Mouse (Mus musculus): ENCODE measurements around the gene Sgms1.

Sgms1 gene

GRCm38 (mm10) chr19:32389001-32389871, at the start of gene Sgms1:
Sgms1 (minus strand) TSS chr19:32389714.
- DNase-seq (ENCODE audit: low read depth, low spot score), result peak; percentile 82

GRCm38 (mm10) chr19:32425856-32426255, 36.3 kb upstream of the Sgms1 start:
- DNase-seq (ENCODE audit: low read depth, low spot score), result no peak

DNA sequence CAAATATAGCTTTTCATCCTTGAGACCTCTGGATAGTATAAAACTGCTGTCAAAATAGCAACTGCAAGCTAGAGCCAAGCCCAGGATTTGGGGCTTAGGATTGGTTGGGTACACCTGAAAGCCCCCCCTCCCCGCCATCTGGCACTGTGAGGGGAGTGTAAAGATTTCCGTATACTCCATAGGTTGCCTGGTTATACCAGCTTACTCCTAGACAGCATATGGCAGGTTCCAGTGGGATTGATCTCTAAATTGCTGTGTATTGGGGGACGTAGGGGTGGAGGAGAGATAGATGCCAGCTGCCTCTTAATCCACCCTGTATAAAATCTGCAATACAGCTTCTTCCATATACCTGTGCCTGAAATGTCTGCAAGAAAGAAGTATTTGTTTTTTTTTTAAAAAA, 35.2 kb upstream of the Sgms1 start:
- DNase-seq (ENCODE audit: low read depth, low spot score), result no peak

GRCm38 (mm10) chr19:32419069-32419468, 29.6 kb upstream of the Sgms1 start:
- DNase-seq (ENCODE audit: low read depth, low spot score), result no peak

- DNase-seq (ENCODE audit: low read depth, low spot score), result no peak
These were observed 27.3 kb upstream of the Sgms1 start for GRCm38 (mm10) chr19:32416692-32417317.

GRCm38 (mm10) chr19:32409603-32410360, 20.3 kb upstream of the Sgms1 start:
- no peak for DNase-seq (ENCODE audit: low read depth, low spot score)

DNA sequence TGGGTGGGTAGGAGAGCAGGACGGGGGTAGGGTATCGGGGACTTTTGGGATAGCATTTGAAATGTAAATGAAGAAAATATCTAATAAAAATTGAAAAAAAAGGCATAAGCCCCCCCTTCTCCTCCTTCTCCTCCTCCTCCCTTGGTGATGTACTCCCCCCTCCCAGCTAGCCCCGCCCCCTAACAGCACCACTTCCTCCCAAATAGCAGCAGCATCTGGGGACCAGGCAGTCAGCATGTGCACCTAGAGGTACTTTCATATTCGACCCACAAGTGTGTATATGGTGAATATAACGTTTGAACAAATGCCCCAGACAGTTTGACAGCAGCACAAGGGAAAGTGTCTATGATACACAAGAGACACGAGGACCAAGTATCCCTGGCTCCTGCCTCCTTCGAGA, 17.2 kb upstream of the Sgms1 start:
- DNase-seq (ENCODE audit: low read depth, low spot score), result no peak

GRCm38 (mm10) chr19:32404386-32404785, 14.9 kb upstream of the Sgms1 start:
- DNase-seq (ENCODE audit: low read depth, low spot score), result no peak

- no peak for DNase-seq (ENCODE audit: low read depth, low spot score)
These were observed 14.3 kb upstream of the Sgms1 start for GRCm38 (mm10) chr19:32403834-32404233.

DNA sequence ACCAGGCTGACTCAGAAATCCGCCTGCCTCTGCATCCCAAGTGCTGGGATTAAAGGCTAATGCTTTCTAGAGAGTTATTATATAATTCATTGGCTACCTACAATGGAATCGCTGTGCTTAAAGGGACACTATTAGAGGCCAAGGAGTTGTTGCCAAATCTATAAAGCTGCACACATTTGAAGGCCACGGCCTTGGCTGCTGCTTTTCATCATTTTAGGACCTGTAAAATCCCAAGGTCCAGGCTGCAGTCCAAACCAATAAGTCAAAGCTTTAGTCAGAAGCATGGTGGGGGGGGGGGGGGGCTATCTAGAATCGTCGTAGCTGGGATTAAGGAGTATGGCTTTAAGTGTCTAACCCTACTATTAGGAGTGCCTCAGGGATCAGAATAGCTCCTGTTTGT, 9.0 kb upstream of the Sgms1 start:
- no peak for DNase-seq (ENCODE audit: low read depth, low spot score)

- no peak for DNase-seq (ENCODE audit: low read depth, low spot score)
These were observed 6.8 kb upstream of the Sgms1 start for GRCm38 (mm10) chr19:32396303-32396702.

DNA sequence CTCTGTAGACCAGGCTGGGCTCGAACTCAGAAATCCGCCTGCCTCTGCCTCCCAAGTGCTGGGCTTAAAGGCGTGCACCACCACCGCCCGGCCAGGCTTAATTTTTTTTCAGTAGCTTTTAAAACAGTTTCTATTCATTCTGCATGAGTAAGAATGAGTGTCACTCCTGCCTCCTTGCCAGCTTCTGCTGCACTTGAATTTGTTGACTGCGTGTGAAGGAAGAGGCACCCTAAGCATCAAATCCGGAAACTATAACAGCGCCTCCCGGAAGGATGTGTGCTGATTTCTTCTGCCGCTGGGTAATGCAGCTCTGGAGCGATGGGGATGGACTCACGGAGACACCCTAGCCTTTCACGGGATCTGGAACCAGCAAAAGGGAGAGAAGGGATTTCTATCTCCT, 5.3 kb upstream of the Sgms1 start:
- DNase-seq (ENCODE audit: low read depth, low spot score), result no peak

DNA sequence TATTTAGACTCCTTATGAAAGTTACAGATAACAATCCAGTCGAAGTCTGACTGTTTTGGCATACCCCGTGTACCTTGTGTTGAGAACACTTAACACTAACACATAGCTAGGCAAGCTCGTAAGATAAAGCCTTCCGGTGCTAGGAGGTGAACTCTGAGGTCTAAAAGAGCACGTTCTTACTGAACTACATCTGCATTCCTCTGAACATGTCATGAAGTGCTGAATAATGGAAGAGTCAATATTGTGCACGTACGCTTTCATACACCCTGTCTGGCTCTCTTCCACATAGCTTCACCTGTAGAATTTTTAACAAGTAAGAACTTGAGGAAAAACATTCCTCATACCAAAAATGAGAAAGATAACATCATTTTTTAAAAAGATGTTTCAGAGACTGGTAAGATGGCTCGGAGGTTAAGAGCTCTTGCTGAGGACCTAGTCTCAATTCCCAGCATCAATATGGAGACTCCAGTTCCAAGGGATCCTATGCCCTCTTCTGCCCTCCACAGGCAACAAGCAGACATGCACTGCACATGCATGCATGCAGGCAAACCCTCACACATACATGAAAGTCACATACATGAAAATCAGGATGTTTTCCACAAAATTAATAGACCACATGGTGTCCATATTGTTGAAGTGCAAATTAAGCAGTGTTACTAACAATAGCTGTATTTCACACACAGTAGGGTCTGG, 4.4 kb upstream of the Sgms1 start:
- DNase-seq (ENCODE audit: low read depth, low spot score), result no peak

- no peak for DNase-seq (ENCODE audit: low read depth, low spot score)
These were observed 3.7 kb upstream of the Sgms1 start for GRCm38 (mm10) chr19:32393092-32393745.

GRCm38 (mm10) chr19:32391441-32391840, 1.9 kb upstream of the Sgms1 start:
- DNase-seq (ENCODE audit: low read depth, low spot score), result no peak

DNA sequence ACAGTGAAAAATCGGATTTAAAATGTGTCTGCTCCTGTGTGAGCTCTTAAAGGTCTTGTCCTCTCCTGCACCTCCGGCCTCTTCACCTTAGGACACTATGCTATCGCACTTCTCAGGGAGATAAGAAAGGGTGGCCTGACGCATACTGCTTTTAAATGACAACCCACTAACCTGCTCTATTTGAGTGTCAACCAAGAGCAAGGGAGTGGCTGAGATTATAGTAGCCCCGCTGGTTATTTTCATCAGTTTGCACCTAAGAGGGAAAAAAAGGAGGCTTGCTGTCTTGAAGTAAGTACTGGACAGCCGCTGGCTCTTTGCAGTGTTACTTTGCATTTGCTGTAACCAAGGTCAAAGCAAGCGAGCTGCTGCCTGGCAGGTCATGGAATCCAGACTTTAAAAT, 602 bp upstream of the Sgms1 start:
- no peak for DNase-seq (ENCODE audit: low read depth, low spot score)

DNA sequence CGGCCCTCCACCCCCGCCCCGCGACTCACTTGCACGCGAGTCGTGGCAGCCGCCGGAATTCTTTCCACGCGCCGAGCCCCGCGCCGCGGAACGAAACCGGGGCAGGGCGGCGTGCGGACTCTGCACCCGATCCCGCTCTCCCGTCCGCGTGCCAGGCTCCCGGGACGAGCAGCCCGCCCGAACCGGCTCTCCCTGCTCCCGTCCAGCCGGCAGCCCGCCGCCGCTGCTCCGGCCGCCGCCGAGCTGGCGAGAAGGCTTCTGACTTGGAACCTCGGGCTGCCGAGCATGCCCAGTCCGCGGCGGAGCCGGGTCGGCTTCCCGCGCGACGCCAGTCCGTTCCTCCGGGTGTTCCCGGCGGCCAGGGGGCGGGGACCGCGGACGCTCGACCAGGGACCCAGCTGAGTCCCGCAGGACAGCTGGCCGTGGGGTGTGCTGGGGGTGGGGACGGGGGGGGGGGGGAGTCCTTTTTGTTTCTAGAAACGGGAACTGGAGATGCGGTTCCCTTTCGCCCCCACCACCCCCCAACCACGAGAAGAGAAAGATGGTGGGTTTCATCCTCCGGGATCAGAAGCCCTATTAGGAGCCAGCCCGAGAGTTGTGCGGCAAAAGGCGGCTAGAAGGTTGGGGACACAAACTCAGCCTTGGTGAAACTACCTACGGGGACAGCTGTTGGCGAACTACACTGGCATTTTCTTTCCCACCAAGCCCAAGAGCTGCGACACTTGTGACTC, 1.2 kb downstream of the Sgms1 start:
- peak; percentile 61 for DNase-seq (ENCODE audit: low read depth, low spot score)

GRCm38 (mm10) chr19:32387403-32388190, 1.9 kb downstream of the Sgms1 start:
- DNase-seq (ENCODE audit: low read depth, low spot score), result no peak

DNA sequence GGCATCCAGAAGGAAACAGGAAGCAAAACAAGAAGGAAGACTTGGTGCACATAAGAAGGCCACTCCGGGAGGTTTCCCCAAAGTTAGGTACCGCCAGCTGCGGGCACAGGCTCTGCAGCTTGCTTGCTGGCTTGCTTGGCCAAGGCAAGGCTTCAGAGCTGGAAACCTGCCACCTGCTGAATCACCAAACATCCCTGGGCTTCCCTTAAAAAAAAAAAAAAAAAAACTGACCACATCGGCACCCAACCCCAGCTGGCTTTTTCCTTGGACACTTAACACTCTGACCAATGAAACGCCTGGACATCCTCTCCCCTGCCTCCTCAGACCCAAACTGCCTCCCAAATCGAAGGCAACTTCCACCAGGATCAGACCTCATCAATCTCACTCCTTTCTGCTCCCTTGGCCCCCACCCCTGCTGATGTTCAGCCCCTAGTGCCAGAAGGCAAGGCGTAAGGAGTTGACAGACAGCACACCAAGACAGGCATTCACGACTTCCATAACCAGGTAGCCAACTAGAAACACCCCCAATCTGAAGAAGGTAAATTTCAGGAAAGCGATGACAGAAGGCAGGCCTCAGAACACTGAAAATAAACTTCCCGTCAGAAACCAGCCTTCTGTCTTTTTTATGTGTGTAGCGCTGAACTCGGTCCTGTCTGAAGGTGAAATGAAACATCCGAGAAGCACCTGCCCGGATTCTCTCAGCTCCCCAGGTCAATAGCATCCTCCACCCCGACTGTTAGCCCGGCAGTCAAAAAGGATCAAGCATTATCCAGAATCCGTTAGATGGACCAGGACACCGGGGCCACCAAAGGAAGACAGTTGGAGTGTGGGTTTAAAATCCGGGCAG, 2.7 kb downstream of the Sgms1 start:
- DNase-seq (ENCODE audit: low read depth, low spot score), result no peak

Data from WW6 (cell line).